Mouse (Mus musculus) naive thymus-derived CD4-positive, alpha-beta T cell, adult 2 months (primary cell): Measurements from ENCODE around the gene Nxf2.
"Not testable (repeated sequence)": the region's sequence is repeated elsewhere in the genome, so short reads cannot be mapped to it uniquely, and the experiment has no call there.

Source experiments
- DNase-seq: peaks from one replicate; pipeline ENCODE4 v3.0.0-alpha.2; 2011; ENCODE audit warnings: low read depth

Nxf2 gene

GRCm38 (mm10) chrX:134964546-134964945 is at the start of gene Nxf2:
Gene Nxf2 (minus strand): TSS chrX:134964754.
- peak; percentile 2 for DNase-seq

GRCm38 (mm10) chrX:135011381-135011780 is 46.8 kb upstream of the Nxf2 start:
- no peak for DNase-seq

GRCm38 (mm10) chrX:135009471-135009815 is 44.9 kb upstream of the Nxf2 start:
- no peak for DNase-seq

- DNase-seq, result peak; percentile 92
Measured at GRCm38 (mm10) chrX:135008720-135009470, 44.3 kb upstream of the Nxf2 start, which contains the start of gene Zmat1. Gene Zmat1 (minus strand): TSS chrX:135009209.

GRCm38 (mm10) chrX:135008021-135008420 is 43.5 kb upstream of the Nxf2 start:
- DNase-seq, result peak; percentile 60

- peak; percentile 79 for DNase-seq
Measured at GRCm38 (mm10) chrX:134963305-134964094, 1.1 kb downstream of the Nxf2 start.

GRCm38 (mm10) chrX:134930361-134930760 is 34.2 kb downstream of the Nxf2 start:
- DNase-seq, result peak; percentile 61

GRCm38 (mm10) chrX:134929927-134930326 is 34.6 kb downstream of the Nxf2 start:
- no peak for DNase-seq

- DNase-seq, result peak; percentile 57
Measured at GRCm38 (mm10) chrX:134925058-134925457, 39.5 kb downstream of the Nxf2 start.

GRCm38 (mm10) chrX:134923675-134924424 is 40.7 kb downstream of the Nxf2 start:
- no peak for DNase-seq

- DNase-seq, result no peak
Measured at GRCm38 (mm10) chrX:134919220-134919619, 45.3 kb downstream of the Nxf2 start.

- DNase-seq, result no peak
Measured at GRCm38 (mm10) chrX:134915745-134916144, 48.8 kb downstream of the Nxf2 start.

GRCm38 (mm10) chrX:134915315-134915714 is 49.2 kb downstream of the Nxf2 start:
- DNase-seq, result not testable (repeated sequence)

GRCm38 (mm10) chrX:134914851-134915250 is 49.7 kb downstream of the Nxf2 start:
- no peak for DNase-seq

GRCm38 (mm10) chrX:134913234-134913936 is 51.2 kb downstream of the Nxf2 start:
- peak; percentile 71 for DNase-seq

GRCm38 (mm10) chrX:134912805-134913204 is 51.7 kb downstream of the Nxf2 start:
- DNase-seq, result no peak

GRCm38 (mm10) chrX:134910345-134910744 is 54.2 kb downstream of the Nxf2 start:
- no peak for DNase-seq
